Mouse (Mus musculus) T-helper 17 cell (primary cell): ENCODE measurements around the gene Taok3.

Source experiments
- in situ Hi-C, 2 experiments: fragments of 300-600 bp; cut with MboI, MseI; formaldehyde crosslinking; loops; 1 replicate in 1 of 2; 2 replicates in 1 of 2; pipeline ENCODE4 v1.15.1; 2025; ENCODE audit warnings: high pct_unique_total_duplicates in 2 of 2

Gene Taok3

GRCm38 (mm10) chr5:117117241-117117640, 2.7 kb upstream of the Taok3 start:
- in situ Hi-C loops, result loop anchor here in 1 of 2 experiments (5.0 kb wide), 1 partner anchor 35 kb away; no protein-coding TSS in a partner anchor

GRCm38 (mm10) chr5:117117716-117118115, 2.2 kb upstream of the Taok3 start:
- in situ Hi-C loops, result loop anchor here in 1 of 2 experiments (5.0 kb wide), 1 partner anchor 35 kb away; no protein-coding TSS in a partner anchor

GRCm38 (mm10) chr5:117118220-117118619, 1.7 kb upstream of the Taok3 start:
- in situ Hi-C loops, result loop anchor here in 1 of 2 experiments (5.0 kb wide), 1 partner anchor 34 kb away; no protein-coding TSS in a partner anchor

GRCm38 (mm10) chr5:117118850-117119249, 1.1 kb upstream of the Taok3 start:
- in situ Hi-C loops, result loop anchor here in 1 of 2 experiments (5.0 kb wide), 1 partner anchor 33 kb away; no protein-coding TSS in a partner anchor

GRCm38 (mm10) chr5:117120489-117121466, 849 bp downstream of the Taok3 start:
- in situ Hi-C loops, result loop anchor here (5.0 to 10.0 kb wide), 4 partner anchors 164 to 1244 kb away; partner anchors contain the start of gene Pebp1 (in 2 of the 2)

- in situ Hi-C loops, result loop anchor here (5.0 to 10.0 kb wide), 4 partner anchors 163 to 1243 kb away; partner anchors contain the start of gene Pebp1 (in 2 of the 2)
Observed at GRCm38 (mm10) chr5:117121657-117122056, 1.7 kb downstream of the Taok3 start.

- in situ Hi-C loops, result loop anchor here (5.0 to 10.0 kb wide), 4 partner anchors 162 to 1242 kb away; partner anchors contain the start of gene Pebp1 (in 2 of the 2)
Observed at GRCm38 (mm10) chr5:117123102-117123501, 3.2 kb downstream of the Taok3 start.

- in situ Hi-C loops, result loop anchor here (5.0 to 10.0 kb wide), 4 partner anchors 161 to 1241 kb away; partner anchors contain the start of gene Pebp1 (in 2 of the 2)
Observed at GRCm38 (mm10) chr5:117123840-117124239, 3.9 kb downstream of the Taok3 start.

GRCm38 (mm10) chr5:117125482-117126346, 5.8 kb downstream of the Taok3 start:
- in situ Hi-C loops, result loop anchor here in 1 of 2 experiments (10.0 kb wide), 3 partner anchors 159 to 1239 kb away; partner anchors contain the start of gene Pebp1

GRCm38 (mm10) chr5:117127051-117127450, 7.1 kb downstream of the Taok3 start:
- in situ Hi-C loops, result loop anchor here in 1 of 2 experiments (10.0 kb wide), 3 partner anchors 158 to 1238 kb away; partner anchors contain the start of gene Pebp1

- in situ Hi-C loops, result no loop called here
Observed at GRCm38 (mm10) chr5:117130726-117131125, 10.8 kb downstream of the Taok3 start.

GRCm38 (mm10) chr5:117133446-117134065, 13.6 kb downstream of the Taok3 start:
- in situ Hi-C loops, result no loop called here

GRCm38 (mm10) chr5:117134066-117134888, 14.3 kb downstream of the Taok3 start:
- in situ Hi-C loops, result no loop called here

GRCm38 (mm10) chr5:117134889-117135456, 15.0 kb downstream of the Taok3 start:
- in situ Hi-C loops, result no loop called here

GRCm38 (mm10) chr5:117135869-117136268, 15.9 kb downstream of the Taok3 start:
- in situ Hi-C loops, result no loop called here

GRCm38 (mm10) chr5:117136570-117136969, 16.6 kb downstream of the Taok3 start:
- in situ Hi-C loops, result no loop called here

- in situ Hi-C loops, result no loop called here
Observed at GRCm38 (mm10) chr5:117137011-117137410, 17.1 kb downstream of the Taok3 start.

GRCm38 (mm10) chr5:117137594-117137993, 17.7 kb downstream of the Taok3 start:
- in situ Hi-C loops, result no loop called here

- in situ Hi-C loops, result no loop called here
Observed at GRCm38 (mm10) chr5:117138295-117138988, 18.5 kb downstream of the Taok3 start.
